Mouse (Mus musculus) kidney, postnatal 25 days (tissue): ENCODE results near the gene Fam89b.
"Not testable (repeated sequence)": the region's sequence is repeated elsewhere in the genome, so short reads cannot be mapped to it uniquely, and the experiment has no call there.

Source experiments
- DNase-seq, 2 experiments: peaks; one replicate each; pipeline ENCODE4 v3.0.0; 2021; ENCODE audit warnings: mixed read lengths in 2 of 2

Gene Fam89b

GRCm38 (mm10) chr19:5710068-5710467 is 19.4 kb downstream of the Fam89b start:
- peak in 1 of 2 experiments; percentile 31 for DNase-seq

GRCm38 (mm10) chr19:5704801-5705571 is 24.5 kb downstream of the Fam89b start:
- peak in 1 of 2 experiments; percentile 56 for DNase-seq

- peak in 1 of 2 experiments; percentile 42 for DNase-seq
These were observed 25.2 kb downstream of the Fam89b start, which contains the start of gene Kcnk7 for GRCm38 (mm10) chr19:5704163-5704800. Gene Kcnk7, plus strand, starts transcription at chr19:5704367.

GRCm38 (mm10) chr19:5695849-5696462 is 33.5 kb downstream of the Fam89b start:
- no peak for DNase-seq

GRCm38 (mm10) chr19:5693801-5694200 is 35.7 kb downstream of the Fam89b start:
- DNase-seq: no peak

GRCm38 (mm10) chr19:5692913-5693396 is 36.5 kb downstream of the Fam89b start:
- DNase-seq: peak; percentile 48 to 67

GRCm38 (mm10) chr19:5692086-5692912 is 37.2 kb downstream of the Fam89b start:
- peak; percentile 72 to 90 for DNase-seq

GRCm38 (mm10) chr19:5691601-5692000 is 37.9 kb downstream of the Fam89b start:
- no peak for DNase-seq

GRCm38 (mm10) chr19:5690343-5690735 is 39.1 kb downstream of the Fam89b start:
- DNase-seq: peak in 1 of 2 experiments; percentile 70

GRCm38 (mm10) chr19:5689565-5690342 is 39.7 kb downstream of the Fam89b start:
- DNase-seq: peak; percentile 92 to 97

GRCm38 (mm10) chr19:5689088-5689428 is 40.4 kb downstream of the Fam89b start:
- no peak for DNase-seq

GRCm38 (mm10) chr19:5688200-5689087 is 41.0 kb downstream of the Fam89b start, which contains the start of the genes Map3k11 and Pcnx3:
Gene Map3k11, plus strand, starts transcription at chr19:5688742.
Gene Pcnx3, minus strand, starts transcription at chr19:5688908.
- peak; percentile 99 for DNase-seq

- DNase-seq: no peak
These were observed 41.7 kb downstream of the Fam89b start for GRCm38 (mm10) chr19:5687738-5688137.

- not testable (repeated sequence) for DNase-seq
These were observed 42.5 kb downstream of the Fam89b start for GRCm38 (mm10) chr19:5686954-5687353.

- no peak for DNase-seq
These were observed 43.0 kb downstream of the Fam89b start for GRCm38 (mm10) chr19:5686437-5686836.

GRCm38 (mm10) chr19:5685861-5686260 is 43.6 kb downstream of the Fam89b start:
- no peak for DNase-seq

- DNase-seq: no peak
These were observed 44.0 kb downstream of the Fam89b start for GRCm38 (mm10) chr19:5685431-5685830.

GRCm38 (mm10) chr19:5684985-5685384 is 44.5 kb downstream of the Fam89b start:
- no peak for DNase-seq

- DNase-seq: peak; percentile 40 to 77
These were observed 45.2 kb downstream of the Fam89b start for GRCm38 (mm10) chr19:5684236-5684635.

- peak; percentile 41 to 68 for DNase-seq
These were observed 49.0 kb downstream of the Fam89b start for GRCm38 (mm10) chr19:5680432-5680831.
